Mouse (Mus musculus): Measurements from ENCODE around the gene Myo3b.

- no peak for TF ChIP-seq CTCF (IDR thresholded peaks at IDR 0.05; ENCODE audit: borderline replicate concordance, insufficient read depth, low read length)
- no peak for TF ChIP-seq POLR2A (IDR thresholded peaks at IDR 0.05; ENCODE audit: low read depth, low read length)
Observed at GRCm38 (mm10) chr2:70128590-70128989, 89.7 kb downstream of the Myo3b start.

Data from embryonic fibroblast, embryonic 13.5 days (primary cell).